Mouse (Mus musculus) adrenal gland, adult 2 months (tissue): ENCODE results near the gene Ndufa7. TPM values are rescaled to one million over a fixed set of nuclear protein-coding genes. Genes with fewer than 3 reads are reported as not detected.

Experiments
- DNase-seq: peaks from one replicate; pipeline ENCODE4 v3.0.0; 2021
- long read RNA-seq: library from polyadenylated mRNA; stranded (forward); transcript quantifications from one replicate; pipeline ENCODE4 v2.0.0, GENCODE M21; 2021
- polyA plus RNA-seq: library from polyadenylated mRNA; depleted of rRNA; stranded (reverse); fragments of >200 nt; gene quantifications from 2 replicates; pipeline ENCODE4 v1.2.3, GENCODE M21; 2012; rRNA removed
- total RNA-seq, 2 experiments: library from RNA; stranded (reverse); gene quantifications; 2 replicates each; pipeline ENCODE4 v1.2.3; 2021

The Ndufa7 gene
- total RNA-seq: 100 to 1,000 TPM; 507 to 539 TPM
- 556 and 578 TPM in 2 replicates for polyA plus RNA-seq
- long read RNA-seq, transcript Ndufa7-202 (3 exons, 438 nt): minor isoform, 29 of 362 reads
- long read RNA-seq, transcript Ndufa7-201 (4 exons, 528 nt): major isoform, 263 of 362 reads
- long read RNA-seq, transcript Ndufa7-204 (2 exons, 610 nt): minor isoform, 57 of 362 reads
- long read RNA-seq, partial matches to known transcripts: 0 of 362 reads
- long read RNA-seq, other reads (novel, unspliced or antisense): 10 of 362 reads

DNA sequence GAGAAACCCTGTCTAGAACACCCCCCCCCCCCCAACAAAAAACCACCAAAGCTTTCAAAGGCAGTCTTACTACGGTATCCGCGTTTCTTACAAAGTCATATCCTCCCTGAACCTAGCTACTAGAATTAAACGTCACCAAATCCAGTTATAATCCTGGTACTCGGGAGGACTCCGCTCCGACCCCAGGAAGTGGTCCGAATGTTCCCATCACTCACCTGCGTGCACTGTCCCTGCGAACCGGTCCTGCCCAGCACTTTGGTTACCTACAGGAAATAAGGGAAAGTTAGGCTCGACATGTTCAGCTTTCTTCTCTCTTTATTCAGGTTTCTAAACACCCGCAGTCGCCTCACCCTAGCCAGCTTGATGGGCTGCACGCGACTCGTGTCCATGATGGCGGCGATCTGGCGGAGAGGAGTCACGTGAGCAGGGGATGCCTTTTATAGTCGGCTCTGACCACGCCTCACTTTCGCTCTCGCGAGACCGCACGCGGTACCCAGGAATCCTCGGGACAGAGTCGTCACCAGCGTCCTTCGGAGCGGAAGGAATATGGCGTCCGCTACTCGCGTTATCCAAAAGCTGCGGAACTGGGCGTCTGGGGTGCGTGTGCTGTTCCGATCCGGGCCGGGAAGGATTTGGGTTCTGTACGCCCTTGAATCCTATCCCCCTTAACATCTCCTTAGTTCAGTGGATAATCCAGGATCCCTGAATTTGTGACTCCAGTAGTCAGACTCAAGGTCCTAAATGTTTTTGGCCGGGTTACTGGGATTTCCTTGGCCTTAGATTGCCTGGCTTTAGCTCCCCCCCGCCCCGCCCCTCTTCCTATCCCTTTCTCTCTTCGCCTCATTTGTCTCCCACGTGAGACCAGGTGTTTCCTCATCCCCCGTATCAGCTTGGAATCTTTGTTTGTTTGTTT, at the start of gene Ndufa7, which contains the start of gene Rps28:
Ndufa7 (plus strand) TSS at position 489 of the 913 bp plus-strand sequence.
Rps28 (minus strand) TSS at position 479 of the 913 bp plus-strand sequence.
- peak; percentile 98 for DNase-seq

DNA sequence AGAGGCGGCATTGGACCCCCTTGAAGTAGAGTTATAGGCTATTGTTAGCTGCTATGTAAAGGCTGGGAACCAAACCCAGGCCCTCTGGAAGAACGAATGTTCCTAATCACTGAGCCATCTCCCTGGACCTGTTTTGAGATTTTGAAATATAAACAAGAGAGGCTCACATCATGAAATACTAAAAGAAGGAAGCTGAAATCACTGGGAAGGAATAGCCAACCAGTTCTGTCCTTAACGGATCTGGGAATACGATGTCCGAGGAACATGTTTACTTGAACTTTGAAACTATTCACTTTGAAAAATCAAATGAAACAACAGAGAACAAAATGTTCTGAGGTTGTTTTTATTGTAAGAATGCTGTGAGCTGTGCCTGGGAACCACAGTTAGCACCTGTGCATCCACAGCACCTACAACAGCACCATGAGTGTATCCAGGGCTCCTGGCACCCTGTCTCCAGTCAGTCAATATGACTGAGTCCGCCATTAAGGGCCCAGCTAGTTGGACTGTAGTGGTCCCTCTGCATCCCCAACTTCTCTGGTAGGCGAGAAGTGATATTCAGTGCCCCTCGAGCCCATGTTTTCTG, 49.7 kb upstream of the Ndufa7 start:
- no peak for DNase-seq

DNA sequence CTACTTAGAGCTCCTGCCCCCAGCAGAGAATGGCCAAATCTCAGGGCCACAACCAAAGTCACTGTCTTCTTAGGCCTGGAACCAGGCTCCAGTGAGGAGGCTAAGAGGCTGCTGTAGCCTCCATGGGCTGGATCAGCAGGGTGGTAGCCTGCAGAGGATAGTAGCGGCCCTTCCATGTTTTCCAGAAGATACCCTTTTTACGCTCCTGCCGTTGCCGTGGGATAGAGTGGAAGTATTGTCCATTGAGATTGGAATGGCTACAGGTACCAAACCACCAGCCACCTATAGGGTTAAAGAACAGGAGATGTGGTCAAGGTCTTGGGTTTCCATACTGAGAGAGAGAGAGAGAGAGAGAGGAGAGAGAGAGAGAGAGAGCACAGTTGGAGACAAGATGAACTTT, 49.1 kb upstream of the Ndufa7 start:
- no peak for DNase-seq

DNA sequence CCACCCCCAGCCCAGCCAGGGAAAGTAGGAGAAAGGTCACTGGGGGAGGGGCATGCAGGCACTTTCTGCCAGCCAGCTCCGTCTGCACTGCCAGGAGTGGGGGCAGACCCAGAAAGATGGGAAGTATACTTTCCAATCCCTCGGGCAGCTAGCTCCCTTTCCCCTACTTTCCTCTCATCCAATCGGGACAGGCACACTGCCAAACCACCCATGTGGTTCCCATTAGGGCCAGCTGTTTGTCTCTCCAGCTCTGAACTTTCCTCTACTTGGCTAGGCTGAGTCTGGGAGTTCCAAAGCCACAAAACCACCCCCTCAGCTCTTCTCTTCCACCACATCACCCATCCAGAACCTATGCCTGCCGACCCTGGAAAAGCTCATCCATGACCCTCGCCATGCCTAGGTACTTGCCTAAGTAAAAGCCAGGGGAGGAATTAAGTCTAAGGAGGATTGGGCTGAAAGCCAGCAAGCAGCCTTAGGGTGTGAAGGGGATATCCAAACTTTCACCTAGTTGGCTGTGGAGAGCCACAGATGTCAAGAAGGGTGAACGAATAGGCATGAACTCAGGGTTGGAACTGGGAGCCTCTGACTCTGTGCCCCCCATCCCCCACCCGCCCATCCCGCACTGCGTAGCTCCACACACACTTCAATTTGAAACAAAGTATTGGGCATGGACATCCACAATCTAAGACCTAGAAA, 45.0 kb upstream of the Ndufa7 start:
- peak; percentile 91 for DNase-seq

- peak; percentile 12 for DNase-seq
Measured at GRCm38 (mm10) chr17:33779967-33780295, 44.4 kb upstream of the Ndufa7 start.

GRCm38 (mm10) chr17:33780431-33780830, 43.9 kb upstream of the Ndufa7 start:
- DNase-seq: peak; percentile 63

DNA sequence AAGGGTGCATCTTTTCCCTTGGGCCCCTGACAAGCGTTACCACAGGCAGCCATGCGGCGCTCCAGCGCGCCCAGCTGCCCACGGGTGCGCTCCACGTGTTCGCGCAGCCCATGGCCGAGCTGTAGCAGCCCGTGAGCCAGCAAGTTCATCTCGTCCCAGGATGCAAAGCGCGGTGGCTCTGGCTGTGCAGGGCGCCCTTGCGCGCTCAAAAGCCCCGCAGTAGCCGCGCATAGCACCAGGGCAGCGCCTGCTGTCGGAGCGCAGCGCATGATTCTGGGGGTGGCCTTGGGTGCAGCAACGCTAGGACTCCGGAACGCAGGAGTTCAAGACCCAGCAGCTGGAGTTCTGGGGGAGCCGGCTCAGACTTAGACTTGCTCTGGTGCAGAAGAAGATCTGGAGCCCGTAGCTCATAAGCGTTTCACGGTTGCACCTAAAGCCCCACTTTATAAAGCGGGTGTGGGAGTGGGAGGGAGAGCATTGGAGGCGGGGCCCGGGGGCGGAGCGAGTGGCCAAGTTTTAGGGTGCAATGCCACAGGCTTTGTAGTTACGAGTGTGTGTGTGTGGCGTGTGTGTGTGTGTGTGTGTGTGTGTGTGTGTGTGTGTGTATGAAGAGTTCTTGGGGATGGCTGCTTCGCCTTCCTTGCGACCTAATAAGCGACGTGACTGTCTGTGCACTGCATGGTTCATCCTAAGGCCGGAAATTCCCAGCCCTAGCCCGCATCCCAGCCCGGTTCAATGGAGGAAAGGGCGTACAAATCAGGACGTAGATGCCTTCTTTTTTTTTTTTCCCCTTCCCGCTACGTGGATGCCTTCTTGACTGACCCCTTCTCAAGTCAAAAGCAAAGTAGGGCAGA, 43.0 kb upstream of the Ndufa7 start, which contains the start of gene Angptl4:
Angptl4 (minus strand) TSS at position 707 of the 854 bp plus-strand sequence.
- peak; percentile 89 for DNase-seq

DNA sequence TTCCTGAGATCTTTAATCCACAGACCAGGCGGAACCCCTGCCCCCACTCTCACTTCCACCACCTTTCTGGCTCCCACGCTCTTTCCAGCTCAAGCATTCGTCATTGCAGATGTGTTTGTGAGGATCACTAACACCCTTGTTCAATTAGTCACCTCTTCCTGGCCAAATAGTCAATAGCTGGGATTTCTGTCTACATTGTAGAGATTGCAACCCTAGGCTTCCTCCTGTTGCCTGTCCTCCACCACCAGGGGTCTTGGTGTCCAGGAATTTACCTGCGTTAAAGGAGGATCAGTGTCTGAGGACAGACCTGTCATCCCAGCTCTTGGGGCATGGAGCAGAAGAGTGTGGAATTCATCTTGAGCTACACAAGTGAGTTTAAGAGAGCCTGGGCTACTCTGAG, 42.3 kb upstream of the Ndufa7 start:
- no peak for DNase-seq

DNA sequence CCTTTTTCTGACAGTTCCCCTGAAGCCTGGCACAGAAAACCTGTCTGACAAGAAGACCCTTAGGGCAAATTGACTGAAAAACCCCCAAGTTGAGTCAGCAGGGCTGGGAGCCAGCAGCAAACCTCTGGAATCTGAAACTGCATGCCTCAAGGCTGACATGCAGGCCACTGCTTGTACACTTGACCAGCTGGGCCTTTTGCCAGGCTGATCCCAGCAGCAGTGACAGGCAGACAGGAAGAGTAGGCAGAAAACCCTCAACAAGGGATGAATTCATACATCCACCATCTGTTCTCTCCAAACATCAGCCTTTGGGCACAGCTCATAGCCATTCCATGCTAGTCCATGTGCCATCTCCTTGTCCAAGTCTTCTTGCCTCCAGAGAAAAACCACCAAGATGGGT, 41.0 kb upstream of the Ndufa7 start:
- DNase-seq: peak; percentile 92

DNA sequence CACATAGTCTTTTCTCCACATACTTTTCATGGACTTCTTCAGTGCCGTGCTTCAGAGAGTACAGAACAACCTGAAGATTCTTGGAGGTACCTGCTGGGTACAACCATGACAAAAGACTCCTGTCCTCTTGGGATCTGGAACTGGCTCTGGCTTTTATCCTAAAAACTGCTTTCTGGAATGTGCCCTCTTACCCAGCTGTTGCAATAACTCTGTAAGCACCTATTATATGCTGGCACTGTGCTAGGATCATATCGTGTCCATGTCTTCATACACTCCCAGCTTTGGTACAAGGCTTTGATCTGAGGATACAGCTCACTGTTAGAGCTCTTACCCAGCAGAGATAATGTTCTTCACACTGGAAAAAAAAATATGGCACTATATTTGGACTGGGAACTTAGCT, 39.4 kb upstream of the Ndufa7 start:
- DNase-seq: no peak

DNA sequence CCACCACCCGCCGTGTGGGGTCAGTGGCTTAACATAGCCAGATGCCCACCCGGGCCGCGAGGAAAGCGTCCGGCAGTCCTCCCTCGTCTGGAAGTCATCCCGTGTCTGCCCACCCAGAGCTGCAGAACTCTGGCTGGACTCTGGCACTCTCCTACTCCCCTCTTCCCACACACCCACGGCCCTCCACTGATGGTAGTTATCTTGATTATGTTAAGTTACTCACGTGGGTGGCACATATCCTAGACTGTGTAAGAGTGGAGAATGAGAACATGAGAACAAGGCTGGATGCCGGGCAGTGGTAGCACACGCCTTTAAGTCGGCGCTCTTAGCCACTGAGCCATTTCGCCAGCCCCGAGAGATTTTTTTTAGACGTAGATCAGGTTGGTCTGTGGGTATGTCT, 38.0 kb upstream of the Ndufa7 start:
- no peak for DNase-seq

DNA sequence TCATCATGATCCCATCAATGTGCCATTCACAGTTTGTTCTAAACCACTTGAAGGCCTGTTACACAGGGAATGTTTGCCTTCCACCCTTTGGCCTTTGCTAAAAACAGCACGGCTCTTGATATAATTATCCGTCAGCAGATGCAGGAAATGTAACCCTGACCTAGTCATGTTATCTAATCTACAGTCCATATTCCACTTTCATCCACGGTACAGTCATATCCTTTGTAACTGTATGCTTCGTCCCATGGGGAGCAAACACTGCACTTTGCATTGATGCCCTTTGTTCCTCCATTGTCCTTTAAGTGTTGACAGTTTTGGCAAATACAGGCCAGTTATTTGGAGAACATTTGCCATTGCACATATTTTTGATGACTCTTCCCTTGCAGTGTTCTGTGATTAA, 35.6 kb upstream of the Ndufa7 start:
- no peak for DNase-seq

GRCm38 (mm10) chr17:33798306-33798705, 26.1 kb upstream of the Ndufa7 start:
- no peak for DNase-seq

GRCm38 (mm10) chr17:33799277-33799676, 25.1 kb upstream of the Ndufa7 start:
- DNase-seq: no peak

DNA sequence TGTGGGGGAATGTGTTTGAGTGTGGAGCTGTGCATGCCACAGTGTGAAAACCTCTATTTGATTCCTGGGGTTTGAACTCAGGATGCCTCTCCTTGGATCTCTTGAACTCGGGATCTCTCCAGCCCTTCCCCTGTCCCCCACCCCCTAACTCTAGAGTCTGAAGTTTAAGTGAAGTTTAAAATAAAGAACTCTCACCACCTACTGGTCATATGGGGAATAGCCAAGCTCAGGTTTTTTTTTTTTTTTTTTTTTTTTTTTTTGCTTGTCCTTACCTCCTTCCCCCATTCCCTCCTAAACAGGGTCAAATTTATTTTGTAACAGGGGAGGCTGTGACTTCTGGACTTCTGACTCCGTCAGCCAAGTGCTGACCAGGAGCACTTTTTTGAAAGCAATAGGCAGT, 22.2 kb upstream of the Ndufa7 start:
- no peak for DNase-seq

- no peak for DNase-seq
Measured at GRCm38 (mm10) chr17:33804205-33804604, 20.2 kb upstream of the Ndufa7 start.

- DNase-seq: no peak
Measured at GRCm38 (mm10) chr17:33804745-33805144, 19.6 kb upstream of the Ndufa7 start.

- peak; percentile 45 for DNase-seq
Measured at GRCm38 (mm10) chr17:33807181-33807888, 17.0 kb upstream of the Ndufa7 start.

DNA sequence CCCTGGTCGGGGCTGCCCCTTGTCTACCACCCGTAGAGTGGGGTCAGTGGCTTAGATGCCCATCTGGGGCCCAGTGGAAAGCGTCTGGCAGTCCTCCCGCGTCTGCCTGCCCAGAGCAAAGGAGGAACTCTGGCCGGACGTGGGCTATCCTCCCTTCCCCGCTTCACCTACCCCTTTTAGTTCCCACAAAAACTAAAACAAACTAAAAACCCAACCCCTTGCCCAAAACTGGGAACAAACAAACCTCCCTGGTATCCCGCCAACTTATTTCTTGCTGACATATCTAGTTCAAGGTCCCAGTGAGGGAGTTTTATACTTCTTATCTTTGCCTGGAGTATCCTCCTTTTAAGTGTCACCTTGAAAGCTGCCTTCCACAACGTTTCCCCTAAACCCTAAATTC, 16.2 kb upstream of the Ndufa7 start:
- DNase-seq: peak; percentile 74

DNA sequence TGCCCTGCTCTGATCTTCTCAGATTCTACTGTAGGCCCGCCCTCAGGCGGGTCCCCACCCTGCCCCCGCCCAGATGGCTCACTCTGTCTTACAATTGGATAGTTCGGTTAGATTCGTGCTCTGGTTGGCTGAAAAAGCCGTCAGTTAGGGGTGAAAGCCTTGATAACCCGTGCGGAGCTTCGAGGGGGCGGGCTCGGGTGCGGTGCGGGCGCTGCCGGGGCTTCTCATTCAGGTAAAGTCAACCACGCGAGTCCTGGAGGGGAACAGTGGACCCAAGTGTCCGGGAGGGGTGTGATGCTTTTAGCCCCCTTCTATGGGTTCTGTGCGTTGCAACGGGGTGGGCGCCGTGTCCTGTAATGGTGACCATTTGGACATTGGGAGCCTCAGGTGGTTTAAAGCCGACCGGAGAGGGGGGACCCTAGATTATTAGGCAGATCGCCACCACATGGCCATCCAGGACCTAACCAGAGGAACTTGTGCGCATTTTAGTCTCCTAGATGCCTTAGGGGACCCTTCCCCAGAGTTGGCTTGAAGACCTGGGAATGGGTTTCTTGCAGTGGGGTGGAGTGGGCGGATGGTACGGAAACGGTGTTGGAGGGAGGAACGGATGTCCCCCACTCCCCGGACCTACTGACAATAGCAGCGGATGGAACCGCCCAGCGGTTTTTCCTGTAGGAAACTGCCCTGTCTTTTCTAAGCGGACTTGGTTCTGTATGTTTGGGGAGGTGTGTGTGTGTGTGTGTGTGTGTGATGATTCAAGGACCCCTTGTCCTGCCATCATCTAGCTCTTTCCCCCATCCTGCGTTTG, 13.8 kb upstream of the Ndufa7 start, which contains the start of gene Kank3:
Kank3 (plus strand) TSS at position 186 of the 808 bp plus-strand sequence.
- peak; percentile 97 for DNase-seq
